Mouse (Mus musculus) neural tube, embryonic 14.5 days (tissue): ENCODE measurements around the gene Aspg. TPM values are rescaled to one million over a fixed set of nuclear protein-coding genes. Genes with fewer than 3 reads are reported as not detected.

Source experiments
- ATAC-seq: fragments of 200-750 bp; cut with Nextera tagmentation; 2 replicates; pipeline ENCODE4 v1.8.0; 2017; ENCODE audit warnings: low read depth, mild to moderate bottlenecking, moderate TSS enrichment, moderate library complexity
- H3K27ac ChIP-seq: fragments of 300-500 bp; sonication (generic); 2 replicates; pipeline ENCODE4 v1.5.1; 2014; ENCODE audit warnings: low read depth, mild to moderate bottlenecking, control low read depth, low read length, moderate library complexity, mixed read lengths
- H3K27me3 ChIP-seq: fragments of 300-500 bp; sonication (generic); 2 replicates; pipeline ENCODE4 v1.6.1; 2014; ENCODE audit warnings: low read length; ENCODE audit not compliant: control insufficient read depth, insufficient read depth
- H3K36me3 ChIP-seq: fragments of 300-500 bp; sonication (generic); 2 replicates; pipeline ENCODE4 v1.6.1; 2014; ENCODE audit warnings: low read length, mixed read lengths; ENCODE audit not compliant: control insufficient read depth, insufficient read depth
- H3K4me1 ChIP-seq: fragments of 300-500 bp; sonication (generic); 2 replicates; pipeline ENCODE4 v1.6.1; 2014; ENCODE audit warnings: low read length; ENCODE audit not compliant: control insufficient read depth, insufficient read depth
- H3K4me2 ChIP-seq: fragments of 300-500 bp; sonication (generic); 2 replicates; pipeline ENCODE4 v1.6.1; 2014; ENCODE audit warnings: mild to moderate bottlenecking, low read depth, low read length, control low read depth
- H3K4me3 ChIP-seq: fragments of 300-500 bp; sonication (generic); 2 replicates; pipeline ENCODE4 v1.5.1; 2014; ENCODE audit warnings: low read depth, low read length, control low read depth, mixed read lengths
- H3K9ac ChIP-seq: fragments of 300-500 bp; sonication (generic); replicated peaks from 2 replicates; pipeline ENCODE4 v1.6.1; 2014; ENCODE audit warnings: low read depth, mild to moderate bottlenecking, control low read depth, low read length, mixed read lengths
- H3K9me3 ChIP-seq: fragments of 300-500 bp; sonication (generic); 2 replicates; pipeline ENCODE4 v1.6.1; 2016; ENCODE audit warnings: low read length; ENCODE audit not compliant: control insufficient read depth
- WGBS: fragments of 180-500 bp; shearing (Covaris S2); extraction: QIAGEN DNeasy Blood & Tissue Kit; methylation state at CpG from one replicate; pipeline ENCODE4 v1.1.7; 2014; 5-methylcytosine and 5-hydroxymethylcytosine counted together
- polyA plus RNA-seq: library from polyadenylated mRNA; unstranded; fragments of >200 nt; fragmentation: Nextera tagmentation; extraction: Ambion mirVana; gene quantifications from 2 replicates; pipeline ENCODE4 v1.2.1, GENCODE M21; 2014

Gene Aspg
- polyA plus RNA-seq, 1 experiment from 2014 or later = 0.23 TPM

GRCm38 (mm10) chr12:112109701-112110100 lies 3.2 kb downstream of the Aspg start:
- no peak for ATAC-seq
- no peaks in the 10 kb centered on the region for H3K9me3 ChIP-seq
- 87% methylated on average over 9 of the region's 9 CpGs for WGBS
- H3K4me1 ChIP-seq = no peaks in the 10 kb centered on the region
- no peak overlapping the region for H3K9ac ChIP-seq
- no peak overlapping the region for H3K27ac ChIP-seq
- H3K27me3 ChIP-seq = no peaks in the 10 kb centered on the region; the same call in 1 of the 2 replicates
- H3K4me3 ChIP-seq = no peak overlapping the region
- no peak overlapping the region for H3K4me2 ChIP-seq
- H3K36me3 ChIP-seq = no peaks in the 10 kb centered on the region

DNA sequence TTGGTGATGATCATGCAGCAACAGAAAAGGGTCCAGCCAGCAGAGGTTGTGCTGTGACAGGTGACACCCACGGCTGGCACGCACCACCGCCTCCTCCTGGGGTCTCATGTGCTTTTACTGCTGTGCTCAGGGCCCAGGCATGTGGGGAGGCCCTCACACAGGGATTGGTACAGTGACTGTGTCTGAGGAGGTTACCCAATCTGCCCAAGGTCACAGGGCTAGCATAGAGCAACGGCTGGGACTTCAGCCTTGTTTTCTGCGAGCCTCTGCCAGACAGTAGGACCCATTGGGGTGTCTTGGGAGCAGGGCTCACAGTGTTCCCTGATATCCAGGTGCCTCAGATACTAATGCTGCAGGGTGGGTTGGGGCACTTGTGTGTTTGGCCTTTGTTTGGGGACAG lies 4.8 kb downstream of the Aspg start:
- no peaks in the 10 kb centered on the region for H3K4me1 ChIP-seq
- no peaks in the 10 kb centered on the region for H3K9me3 ChIP-seq
- no peak for ATAC-seq
- no peak overlapping the region for H3K4me2 ChIP-seq
- H3K27me3 ChIP-seq = no peaks in the 10 kb centered on the region; the same call in 1 of the 2 replicates
- H3K4me3 ChIP-seq = no peak overlapping the region
- H3K36me3 ChIP-seq = no peaks in the 10 kb centered on the region
- no peak overlapping the region for H3K27ac ChIP-seq
- no peak overlapping the region for H3K9ac ChIP-seq
- 79% methylated on average over 5 of the region's 5 CpGs for WGBS

GRCm38 (mm10) chr12:112112235-112112634 lies 5.8 kb downstream of the Aspg start:
- Histone ChIP-seq H3K27me3 (no peaks in the 10 kb centered on the region; the same call in 1 of the 2 replicates), H3K4me2 (no peak overlapping the region)

DNA sequence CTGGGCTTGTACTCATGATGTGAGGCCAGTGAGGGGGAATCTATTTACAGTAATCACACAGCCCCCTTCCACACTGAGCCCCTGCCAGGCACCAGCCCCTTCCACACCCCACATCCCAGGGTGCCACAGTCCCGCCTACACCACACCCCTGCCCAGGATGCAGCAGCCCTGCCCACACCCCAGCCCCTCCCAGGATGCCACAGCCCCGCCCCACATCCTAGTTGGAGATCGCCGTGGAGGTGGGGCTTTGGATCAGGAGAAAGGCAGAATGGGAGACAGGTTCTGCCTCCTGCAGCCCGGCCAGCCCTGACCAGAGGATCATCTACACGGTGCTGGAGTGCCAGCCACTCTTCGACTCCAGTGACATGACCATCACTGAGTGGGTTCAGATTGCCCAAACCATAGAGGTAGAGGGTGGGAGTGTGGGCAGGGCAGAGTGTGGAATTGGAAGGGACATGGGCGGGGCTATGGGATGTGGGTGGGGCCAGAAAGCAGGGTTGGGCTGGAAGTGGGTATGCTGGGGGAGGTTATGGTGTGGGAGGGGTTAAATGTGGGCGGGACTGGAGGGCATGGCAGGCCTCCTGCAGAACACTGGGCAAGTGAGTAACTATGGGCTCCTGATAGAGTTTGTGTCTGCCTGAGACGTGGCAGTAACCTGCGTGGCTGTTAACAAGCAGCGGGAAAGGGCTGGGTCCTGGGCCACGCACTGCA lies 6.4 kb downstream of the Aspg start:
- 22% methylated on average over 13 of the region's 13 CpGs for WGBS
- no peaks in the 10 kb centered on the region for H3K4me1 ChIP-seq
- no peaks in the 10 kb centered on the region for H3K36me3 ChIP-seq
- H3K4me2 ChIP-seq = no peak overlapping the region
- ATAC-seq = no peak
- H3K4me3 ChIP-seq = no peak overlapping the region
- H3K9ac ChIP-seq = no peak overlapping the region
- H3K9me3 ChIP-seq = no peaks in the 10 kb centered on the region
- no peaks in the 10 kb centered on the region for H3K27me3 ChIP-seq
- no peak overlapping the region for H3K27ac ChIP-seq

More at GRCm38 (mm10) chr12:112112235-112112634, 5.8 kb downstream of the Aspg start:
- 93% methylated on average over 6 of the region's 6 CpGs for WGBS
- Histone ChIP-seq H3K4me3 (no peak overlapping the region), H3K4me1 (no peaks in the 10 kb centered on the region), H3K9ac (no peak overlapping the region), H3K9me3 (no peaks in the 10 kb centered on the region), H3K27ac (no peak overlapping the region), H3K36me3 (no peaks in the 10 kb centered on the region)
- ATAC-seq = no peak

GRCm38 (mm10) chr12:112113710-112114109 lies 7.2 kb downstream of the Aspg start:
- WGBS = 12% methylated on average over 7 of the region's 7 CpGs
- no peak overlapping the region for H3K27ac ChIP-seq
- H3K4me2 ChIP-seq = no peak overlapping the region
- no peak overlapping the region for H3K4me3 ChIP-seq
- ATAC-seq = peak; percentile 57
- no peaks in the 10 kb centered on the region for H3K36me3 ChIP-seq
- H3K9ac ChIP-seq = no peak overlapping the region
- no peaks in the 10 kb centered on the region for H3K27me3 ChIP-seq
- H3K9me3 ChIP-seq = no peaks in the 10 kb centered on the region
- H3K4me1 ChIP-seq = no peaks in the 10 kb centered on the region

DNA sequence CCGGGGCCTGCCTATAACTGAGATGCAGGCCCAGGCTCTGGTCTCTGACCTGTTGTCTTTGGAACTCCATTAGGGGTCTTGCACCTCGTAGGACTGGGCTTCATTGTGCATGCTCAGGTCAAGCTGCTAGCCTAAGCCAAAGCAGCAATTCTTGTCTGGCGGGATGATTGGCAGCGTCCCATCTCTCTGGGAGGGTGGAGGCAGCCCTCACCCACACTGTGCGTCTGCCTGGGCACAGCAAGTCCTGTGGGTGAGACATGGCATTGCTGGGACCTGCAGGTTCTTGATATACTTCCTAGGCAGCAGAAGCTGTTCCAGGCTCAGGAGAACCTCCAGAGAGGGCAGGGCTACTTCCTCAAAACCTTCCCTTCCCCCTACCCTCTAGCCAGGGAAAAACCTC lies 10.5 kb downstream of the Aspg start:
- Histone ChIP-seq H3K27ac (no peak overlapping the region), H3K4me3 (no peak overlapping the region), H3K27me3 (no peaks in the 10 kb centered on the region), H3K9me3 (no peaks in the 10 kb centered on the region), H3K4me1 (no peaks in the 10 kb centered on the region), H3K9ac (no peak overlapping the region), H3K36me3 (no peaks in the 10 kb centered on the region), H3K4me2 (no peak overlapping the region)
- WGBS = 86% methylated on average over 5 of the region's 5 CpGs
- no peak for ATAC-seq

GRCm38 (mm10) chr12:112117649-112118048 lies 11.2 kb downstream of the Aspg start:
- H3K9me3 ChIP-seq = no peaks in the 10 kb centered on the region
- 86% methylated on average over 7 of the region's 7 CpGs for WGBS

DNA sequence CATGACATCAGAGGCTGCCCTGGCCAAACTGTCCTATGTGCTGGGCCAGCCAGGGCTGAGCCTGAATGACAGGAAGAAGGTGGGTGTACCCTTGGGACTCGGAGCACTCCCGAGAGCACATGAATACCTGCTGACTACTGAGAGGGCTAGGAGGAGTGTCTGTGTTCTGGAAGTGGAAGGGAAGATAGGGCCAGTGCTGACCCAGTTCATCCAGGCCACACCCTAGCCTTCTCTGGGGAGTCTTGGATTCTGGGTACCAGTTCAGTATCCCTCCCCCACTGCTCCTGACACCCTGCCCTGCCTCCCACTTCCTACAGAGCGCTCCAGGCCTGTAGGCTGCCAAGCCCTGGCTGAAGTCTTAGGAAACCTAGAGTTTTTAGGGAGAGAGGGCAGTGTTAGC lies 14.7 kb downstream of the Aspg start:
- Histone ChIP-seq H3K27me3 (no peaks in the 10 kb centered on the region), H3K9ac (no peak overlapping the region), H3K9me3 (no peaks in the 10 kb centered on the region), H3K4me3 (no peak overlapping the region), H3K4me1 (no peaks in the 10 kb centered on the region), H3K36me3 (no peaks in the 10 kb centered on the region), H3K27ac (no peak overlapping the region), H3K4me2 (no peak overlapping the region)
- no peak for ATAC-seq
- 79% methylated on average over 3 of the region's 3 CpGs for WGBS

More at GRCm38 (mm10) chr12:112117649-112118048, 11.2 kb downstream of the Aspg start:
- no peaks in the 10 kb centered on the region for H3K27me3 ChIP-seq
- H3K9ac ChIP-seq = no peak overlapping the region
- ATAC-seq = no peak
- H3K27ac ChIP-seq = no peak overlapping the region
- no peak overlapping the region for H3K4me2 ChIP-seq
- no peaks in the 10 kb centered on the region for H3K36me3 ChIP-seq
- no peak overlapping the region for H3K4me3 ChIP-seq
- H3K4me1 ChIP-seq = no peaks in the 10 kb centered on the region

DNA sequence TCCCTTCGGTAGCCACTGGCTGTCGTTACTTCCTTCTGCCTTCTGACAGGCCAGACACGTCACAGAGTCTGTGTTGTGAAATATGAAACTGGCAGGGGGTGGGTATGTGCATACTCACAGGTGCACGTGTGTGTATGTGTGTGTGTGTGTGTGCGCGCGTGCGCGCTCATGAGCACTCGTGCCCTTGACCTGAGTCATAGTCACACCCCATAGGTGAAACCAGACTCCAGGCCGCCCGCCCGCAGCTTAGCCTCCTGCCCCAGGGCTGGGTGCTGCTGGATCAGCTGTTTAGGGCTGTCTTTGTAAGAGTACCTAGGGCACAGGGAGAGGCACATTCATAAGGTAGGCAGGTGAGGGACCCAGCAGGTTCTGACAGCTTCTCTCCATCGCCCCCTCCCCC lies 19.4 kb downstream of the Aspg start:
- Histone ChIP-seq H3K9me3 (no peaks in the 10 kb centered on the region), H3K4me3 (no peak overlapping the region), H3K4me1 (peaks cover 2% of the 10 kb centered on the region; the same call in 1 of the 2 replicates), H3K9ac (no peak overlapping the region), H3K27me3 (peaks cover 3% of the 10 kb centered on the region), H3K27ac (no peak overlapping the region), H3K36me3 (no peaks in the 10 kb centered on the region), H3K4me2 (no peak overlapping the region)
- no peak for ATAC-seq
- WGBS = 88% methylated on average over 14 of the region's 14 CpGs
